In the genomic region with DNA sequence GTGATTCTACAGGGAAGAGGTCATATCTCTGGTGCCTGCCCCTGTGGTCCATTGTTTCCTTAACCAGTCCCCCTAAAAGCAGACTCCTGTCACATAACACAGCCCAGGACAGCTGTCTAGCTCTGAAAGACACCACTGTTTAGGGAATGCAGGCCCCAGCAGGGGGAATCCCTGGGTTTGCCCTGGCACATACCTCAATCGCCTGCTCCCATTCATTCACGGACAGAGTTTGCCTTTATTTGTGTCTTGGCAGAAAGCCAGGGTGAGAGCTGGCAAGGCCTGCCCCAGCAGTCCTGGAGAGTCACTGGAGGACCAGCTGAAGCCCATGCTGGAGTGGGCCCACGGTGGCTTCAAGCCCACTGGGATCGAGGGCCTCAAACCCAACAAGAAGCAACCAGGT, we compare ENCODE assay signal across 8 mouse cellular contexts. TPM values are rescaled to one million over a fixed set of nuclear protein-coding genes. Genes with fewer than 3 reads are reported as not detected.
DNase-seq lines count a peak whose midpoint lies in the region; ATAC-seq lines count a peak whose summit lies in the region.

No protein-coding gene starts in this region.

- no peak overlapping the region for H3K9ac ChIP-seq in limb, embryonic 13.5 days
- no peak overlapping the region for H3K9ac ChIP-seq in midbrain, embryonic 15.5 days

- H3K9me3 ChIP-seq in limb, embryonic 13.5 days = no peaks in the 10 kb centered on the region
- no peaks in the 10 kb centered on the region for H3K9me3 ChIP-seq in midbrain, embryonic 15.5 days

- ATAC-seq in limb, embryonic 13.5 days (ENCODE audit: low FRiP score, low read depth) = peak; percentile 81; the same call in 1 of the 2 replicates
- ATAC-seq in midbrain, embryonic 15.5 days (replicated peaks) = peak; percentile 84

- WGBS in limb, embryonic 13.5 days = 42% methylated on average over 4 of the region's 4 CpGs
- WGBS in midbrain, embryonic 15.5 days = 34% methylated on average over 4 of the region's 4 CpGs

- peak overlapping the region; percentile 56; the same call in 1 of the 2 replicates for H3K27ac ChIP-seq in limb, embryonic 13.5 days
- peak overlapping the region; percentile 70 for H3K27ac ChIP-seq in midbrain, embryonic 15.5 days

- H3K4me1 ChIP-seq in limb, embryonic 13.5 days = peaks cover 12% of the 10 kb centered on the region
- H3K4me1 ChIP-seq in midbrain, embryonic 15.5 days = peaks cover 6% of the 10 kb centered on the region

- peak; percentile 61 for DNase-seq in adrenal gland, adult 2 months
- peak; percentile 56 for DNase-seq in cerebellum, adult 9-11 months
- peak; percentile 45 to 62 for DNase-seq in frontal cortex, postnatal 36 days (ENCODE audit: low spot score in 2 of 2)
- DNase-seq in kidney, adult 8-10 months = peak; percentile 8 to 11
- peak; percentile 71 for DNase-seq in testis, postnatal 14 days (ENCODE audit: low spot score)
- no peak for DNase-seq in thymus, postnatal 25 days

- no peaks in the 10 kb centered on the region for H3K36me3 ChIP-seq in limb, embryonic 13.5 days
- no peaks in the 10 kb centered on the region for H3K36me3 ChIP-seq in midbrain, embryonic 15.5 days (replicated peaks)

- no peaks in the 10 kb centered on the region for H3K27me3 ChIP-seq in limb, embryonic 13.5 days
- H3K27me3 ChIP-seq in midbrain, embryonic 15.5 days (replicated peaks) = no peaks in the 10 kb centered on the region

- H3K4me2 ChIP-seq in limb, embryonic 13.5 days (replicated peaks) = no peak overlapping the region
- H3K4me2 ChIP-seq in midbrain, embryonic 15.5 days = no peak overlapping the region

- no peak overlapping the region for H3K4me3 ChIP-seq in limb, embryonic 13.5 days
- no peak overlapping the region for H3K4me3 ChIP-seq in midbrain, embryonic 15.5 days

RNA-seq across cellular contexts. Expression of a gene that starts 16.8 kb away (rescaled TPM):
- total RNA-seq in adrenal gland, adult 2 months (2021) = not detected
- polyA plus RNA-seq in adrenal gland, adult 2 months (2012; rRNA removed) = 0.06 TPM in 1 of 2 replicates, not detected in the other
- not detected in 2 replicates for polyA plus RNA-seq in limb, embryonic 13.5 days (2015; fragmentation: Nextera tagmentation; extraction: Ambion mirVana)
- polyA plus RNA-seq in midbrain, embryonic 15.5 days (2015; fragmentation: Nextera tagmentation; extraction: Ambion mirVana) = 0.13 TPM in 1 of 2 replicates, not detected in the other

RNA-seq across cellular contexts. Expression of a gene that starts 27.8 kb away (rescaled TPM):
- total RNA-seq in adrenal gland, adult 2 months (2021) = 100 to 1,000 TPM in 1 of 2 experiments, 10 to 100 TPM in 1; 92.7 to 100 TPM
- 2.4 and 3.0 TPM in 2 replicates for polyA plus RNA-seq in adrenal gland, adult 2 months (2012; rRNA removed)
- polyA plus RNA-seq in limb, embryonic 13.5 days (2015; fragmentation: Nextera tagmentation; extraction: Ambion mirVana) = 224 and 228 TPM in 2 replicates
- 333 and 370 TPM in 2 replicates for polyA plus RNA-seq in midbrain, embryonic 15.5 days (2015; fragmentation: Nextera tagmentation; extraction: Ambion mirVana)

Comparison
In these comparisons a context has a peak if more than half of its experiments do, and no peak if none do; other contexts are left out.
1. RNA of a gene that starts 27.8 kb away (polyA plus RNA-seq): 333 to 370 TPM in midbrain, embryonic 15.5 days and 224 to 228 TPM in limb, embryonic 13.5 days; 2.4 to 3.0 TPM in adrenal gland, adult 2 months; every median in the first group is over 10 times any median in the second.